Mouse (Mus musculus) myocyte (in vitro differentiated cells): Measurements from ENCODE around the gene Rapgef3. TPM values are rescaled to one million over a fixed set of nuclear protein-coding genes. Genes with fewer than 3 reads are reported as not detected.

Experiments used
- H3K27me3 ChIP-seq: one replicate; pipeline ENCODE4 v1.6.1; 2011; ENCODE audit not compliant: control insufficient read depth, insufficient read depth, insufficient read length
- H3K36me3 ChIP-seq: one replicate; pipeline ENCODE4 v1.6.1; 2011; ENCODE audit not compliant: control insufficient read depth, insufficient read depth
- H3K4me2 ChIP-seq: one replicate; pipeline ENCODE4 v1.6.1; 2011; ENCODE audit warnings: low read depth, control low read depth
- H3K4me3 ChIP-seq: one replicate; pipeline ENCODE4 v1.5.1; 2011; ENCODE audit warnings: mild to moderate bottlenecking, control low read depth, moderate library complexity
- H3K79me2 ChIP-seq: one replicate; pipeline ENCODE4 v1.6.1; 2011; ENCODE audit not compliant: control insufficient read depth, insufficient read depth
- H3ac ChIP-seq: one replicate; pipeline ENCODE4 v1.6.1; 2011; ENCODE audit not compliant: control insufficient read depth, insufficient read length
- CEBPB ChIP-seq: IDR thresholded peaks from 2 replicates; pipeline ENCODE4 v1.6.1; 2011; ENCODE audit warnings: mild to moderate bottlenecking, moderate library complexity; ENCODE audit not compliant: poor library complexity, insufficient read depth, severe bottlenecking
- E2F4 ChIP-seq: IDR thresholded peaks from one replicate; pipeline ENCODE4 v1.6.1; 2011; ENCODE audit warnings: mild to moderate bottlenecking, control low read depth, moderate library complexity; ENCODE audit not compliant: insufficient read depth
- MAX ChIP-seq: IDR thresholded peaks from one replicate; pipeline ENCODE4 v1.6.1; 2011; ENCODE audit warnings: low read depth, mild to moderate bottlenecking, control low read depth
- MYOD1 ChIP-seq, 3 experiments: IDR thresholded peaks; one replicate each; pipeline ENCODE4 v1.6.1; 2011; ENCODE audit warnings: control low read depth in 2 of 3, low read depth in 2 of 3, mild to moderate bottlenecking in 2 of 3, moderate library complexity in 1 of 3; ENCODE audit not compliant: insufficient read length in 2 of 3, control insufficient read depth in 1 of 3
- MYOG ChIP-seq, 3 experiments: IDR thresholded peaks; one replicate each; pipeline ENCODE4 v1.6.1; 2011; ENCODE audit warnings: control low read depth in 2 of 3, low read depth in 2 of 3, mild to moderate bottlenecking in 2 of 3; ENCODE audit not compliant: insufficient read length in 2 of 3, control insufficient read depth in 1 of 3, insufficient read depth in 1 of 3
- POLR2A ChIP-seq: IDR thresholded peaks from one replicate; pipeline ENCODE4 v1.6.1; 2011; ENCODE audit warnings: low read depth, mild to moderate bottlenecking, control low read depth, moderate library complexity; ENCODE audit not compliant: insufficient read length
- POLR2AphosphoS2 ChIP-seq: IDR thresholded peaks from one replicate; pipeline ENCODE4 v1.6.1; 2011; ENCODE audit warnings: low read depth, control low read depth; ENCODE audit not compliant: insufficient read length
- REST ChIP-seq: IDR thresholded peaks from one replicate; pipeline ENCODE4 v1.6.1; 2011; ENCODE audit warnings: mild to moderate bottlenecking, control low read depth, moderate library complexity; ENCODE audit not compliant: insufficient read depth, insufficient read length
- SRF ChIP-seq: IDR thresholded peaks from one replicate; pipeline ENCODE4 v1.6.1; 2011; ENCODE audit warnings: low read depth; ENCODE audit not compliant: control insufficient read depth, insufficient read length
- TCF12 ChIP-seq: IDR thresholded peaks from one replicate; pipeline ENCODE4 v1.6.1; 2011; ENCODE audit warnings: mild to moderate bottlenecking, control low read depth; ENCODE audit not compliant: poor library complexity, insufficient read depth, severe bottlenecking
- TCF3 ChIP-seq: IDR thresholded peaks from one replicate; pipeline ENCODE4 v1.6.1; 2011; ENCODE audit warnings: low read depth, control low read depth; ENCODE audit not compliant: insufficient read length
- USF1 ChIP-seq: IDR thresholded peaks from one replicate; pipeline ENCODE4 v1.6.1; 2011; ENCODE audit warnings: low read depth, mild to moderate bottlenecking, control low read depth, moderate library complexity
- polyA plus RNA-seq: library from polyadenylated mRNA; unstranded; fragments of >200 nt; fragmentation: generic; extraction: Trizol; gene quantifications from one replicate; pipeline ENCODE4 v1.2.1, GENCODE M21; 2012; ENCODE audit warnings: missing spikeins

Gene Rapgef3
- polyA plus RNA-seq, 1 experiment = 1.2 TPM

DNA sequence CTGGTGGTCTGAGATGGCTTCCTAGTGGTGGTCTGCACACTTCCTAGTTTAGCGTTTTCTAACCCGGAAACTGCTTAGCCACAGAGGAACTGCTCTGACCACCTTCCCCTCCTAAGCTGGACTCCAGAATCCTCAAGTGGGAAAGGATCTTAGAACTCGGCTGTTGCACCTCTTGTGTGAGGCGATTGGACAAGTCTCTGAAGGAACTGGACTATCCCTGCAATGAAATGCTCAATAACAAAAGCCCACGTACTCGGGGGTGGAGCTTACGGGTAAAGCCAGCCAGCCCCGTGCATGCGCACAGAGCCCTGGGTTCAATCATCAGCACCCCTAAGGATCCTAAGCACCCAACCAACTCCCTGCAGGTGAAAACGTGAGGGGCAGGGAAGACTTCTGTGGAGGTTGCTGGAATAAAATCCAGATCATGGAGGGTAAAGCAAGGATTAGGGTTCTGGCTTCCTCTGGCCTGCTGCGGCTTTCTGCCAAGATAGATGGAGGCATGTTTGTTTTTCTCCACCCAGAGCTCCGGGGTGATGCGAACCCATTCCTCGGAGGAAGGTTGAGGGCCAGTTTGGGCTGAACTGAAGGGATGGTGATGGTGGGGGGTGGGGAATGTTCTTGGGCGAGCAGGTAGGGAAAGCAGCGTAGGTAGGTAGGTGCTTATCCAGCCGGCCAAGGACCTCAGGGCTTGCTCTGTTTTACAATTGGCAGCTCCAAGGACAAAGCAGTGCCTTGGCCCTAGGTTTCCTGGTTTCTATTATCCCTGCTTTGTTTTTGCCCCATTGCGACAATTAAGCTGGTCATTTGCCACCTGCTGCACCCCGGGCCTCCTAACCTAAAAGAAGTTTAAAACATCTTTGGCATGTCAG lies 20.3 kb upstream of the Rapgef3 start:
- no peak overlapping the region for H3K4me2 ChIP-seq
- H3K4me3 ChIP-seq = no peak overlapping the region
- H3K27me3 ChIP-seq = no peaks in the 10 kb centered on the region
- H3K79me2 ChIP-seq = no peaks in the 10 kb centered on the region
- peaks cover 12% of the 10 kb centered on the region for H3K36me3 ChIP-seq
- no peak overlapping the region for H3ac ChIP-seq
- TF ChIP-seq SRF = no peak
- TF ChIP-seq TCF12 = no peak
- no peak for TF ChIP-seq E2F4
- no peak for TF ChIP-seq POLR2A
- no peak for TF ChIP-seq MYOD1 (IDR thresholded peaks at IDR 0.05; ENCODE audit: control insufficient read depth in 1 of 3, insufficient read length in 2 of 3, low read depth in 2 of 3)
- no peak for TF ChIP-seq MYOG (IDR thresholded peaks at IDR 0.05; ENCODE audit: control insufficient read depth in 1 of 3, insufficient read depth in 1 of 3, insufficient read length in 2 of 3, low read depth in 2 of 3)
- TF ChIP-seq MAX = no peak
- TF ChIP-seq REST = no peak
- TF ChIP-seq USF1 = no peak
- TF ChIP-seq POLR2AphosphoS2 = no peak
- no peak for TF ChIP-seq TCF3
- TF ChIP-seq CEBPB = no peak

DNA sequence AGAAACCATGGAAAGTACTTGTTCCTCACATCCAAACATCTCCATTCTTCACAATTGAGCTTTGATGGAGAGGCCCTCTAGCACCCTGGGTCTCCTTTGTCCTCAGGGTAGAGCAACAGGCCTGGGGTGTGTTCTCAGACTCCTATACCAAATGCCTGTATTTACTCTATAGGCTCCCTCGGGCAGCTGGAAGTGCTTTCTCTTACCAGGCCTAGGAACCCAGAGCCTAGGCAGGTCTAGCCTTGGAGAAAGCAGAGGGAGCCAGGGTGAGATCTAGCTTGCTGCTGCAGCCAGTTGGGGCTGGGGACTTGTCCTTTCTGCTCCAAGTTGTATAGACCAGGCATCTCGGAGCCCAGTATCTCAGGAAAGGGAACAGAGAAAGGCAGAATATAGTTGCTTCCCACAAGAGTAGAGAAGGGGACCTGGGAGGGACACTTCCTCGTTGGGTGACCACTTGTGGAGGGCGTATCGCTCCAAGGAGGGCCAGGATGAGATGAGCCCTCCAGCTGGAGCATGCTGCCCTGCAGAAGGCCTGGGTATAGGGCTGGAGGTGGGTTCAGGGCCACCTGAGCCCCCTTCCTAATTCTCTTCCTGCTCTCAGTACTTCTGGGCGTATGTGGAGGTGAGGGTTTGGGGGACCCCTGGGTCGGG lies 19.5 kb upstream of the Rapgef3 start:
- Histone ChIP-seq H3K27me3 (no peaks in the 10 kb centered on the region), H3K36me3 (peaks cover 4% of the 10 kb centered on the region), H3K4me3 (peak overlapping the region; percentile 2), H3K79me2 (no peaks in the 10 kb centered on the region), H3K4me2 (no peak overlapping the region), H3ac (no peak overlapping the region)
- TF ChIP-seq TCF3 (no peak), USF1 (no peak), REST (no peak), MYOG (IDR thresholded peaks at IDR 0.05; ENCODE audit: control insufficient read depth in 1 of 3, insufficient read depth in 1 of 3, insufficient read length in 2 of 3, low read depth in 2 of 3) (no peak), MYOD1 (IDR thresholded peaks at IDR 0.05; ENCODE audit: control insufficient read depth in 1 of 3, insufficient read length in 2 of 3, low read depth in 2 of 3) (no peak), MAX (no peak), POLR2A (no peak), E2F4 (no peak), SRF (no peak)

DNA sequence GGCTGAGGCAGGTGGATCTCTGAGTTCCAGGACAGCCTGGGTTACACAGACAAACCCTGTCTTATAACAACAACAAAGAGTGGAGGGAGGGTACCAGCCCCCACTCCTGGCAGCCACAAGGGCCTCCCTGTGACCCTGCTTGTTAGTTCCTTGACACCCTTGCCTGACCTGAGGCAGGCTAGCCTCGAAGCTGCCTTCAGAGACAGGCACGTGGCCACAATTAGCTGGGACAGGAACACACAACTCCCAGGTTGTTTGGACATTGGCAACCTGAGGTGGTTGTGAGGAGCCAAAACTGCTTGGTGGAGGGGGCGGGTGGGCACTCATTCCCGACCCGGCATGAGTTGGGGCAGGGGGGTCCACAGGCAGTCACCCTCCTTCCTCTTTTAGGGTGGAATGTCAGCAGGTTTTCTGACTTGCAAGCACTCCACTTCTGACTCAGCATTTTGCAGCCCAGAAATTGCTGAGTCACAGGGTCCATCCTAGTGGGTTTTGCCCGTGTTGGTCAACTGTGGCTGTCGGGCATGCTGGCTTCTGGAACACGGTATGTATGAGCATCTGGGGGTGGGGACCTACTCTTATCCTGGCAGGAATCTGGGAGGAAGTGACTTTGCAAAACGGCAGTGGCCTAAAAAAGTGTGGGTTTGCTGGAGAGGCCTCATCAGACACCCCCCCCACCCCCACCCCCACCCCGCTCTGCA lies 18.8 kb upstream of the Rapgef3 start:
- TF ChIP-seq POLR2AphosphoS2 (no peak), MYOD1 (IDR thresholded peaks at IDR 0.05; ENCODE audit: control insufficient read depth in 1 of 3, insufficient read length in 2 of 3, low read depth in 2 of 3) (no peak), MAX (no peak), USF1 (no peak), SRF (no peak), CEBPB (no peak), TCF3 (no peak), POLR2A (no peak), TCF12 (no peak), REST (no peak), E2F4 (no peak), MYOG (IDR thresholded peaks at IDR 0.05; ENCODE audit: control insufficient read depth in 1 of 3, insufficient read depth in 1 of 3, insufficient read length in 2 of 3, low read depth in 2 of 3) (no peak)
- no peak overlapping the region for H3ac ChIP-seq
- H3K79me2 ChIP-seq = no peaks in the 10 kb centered on the region
- H3K27me3 ChIP-seq = no peaks in the 10 kb centered on the region
- peak overlapping the region; percentile 85 for H3K4me2 ChIP-seq
- H3K4me3 ChIP-seq = peak overlapping the region; percentile 2
- H3K36me3 ChIP-seq = no peaks in the 10 kb centered on the region

DNA sequence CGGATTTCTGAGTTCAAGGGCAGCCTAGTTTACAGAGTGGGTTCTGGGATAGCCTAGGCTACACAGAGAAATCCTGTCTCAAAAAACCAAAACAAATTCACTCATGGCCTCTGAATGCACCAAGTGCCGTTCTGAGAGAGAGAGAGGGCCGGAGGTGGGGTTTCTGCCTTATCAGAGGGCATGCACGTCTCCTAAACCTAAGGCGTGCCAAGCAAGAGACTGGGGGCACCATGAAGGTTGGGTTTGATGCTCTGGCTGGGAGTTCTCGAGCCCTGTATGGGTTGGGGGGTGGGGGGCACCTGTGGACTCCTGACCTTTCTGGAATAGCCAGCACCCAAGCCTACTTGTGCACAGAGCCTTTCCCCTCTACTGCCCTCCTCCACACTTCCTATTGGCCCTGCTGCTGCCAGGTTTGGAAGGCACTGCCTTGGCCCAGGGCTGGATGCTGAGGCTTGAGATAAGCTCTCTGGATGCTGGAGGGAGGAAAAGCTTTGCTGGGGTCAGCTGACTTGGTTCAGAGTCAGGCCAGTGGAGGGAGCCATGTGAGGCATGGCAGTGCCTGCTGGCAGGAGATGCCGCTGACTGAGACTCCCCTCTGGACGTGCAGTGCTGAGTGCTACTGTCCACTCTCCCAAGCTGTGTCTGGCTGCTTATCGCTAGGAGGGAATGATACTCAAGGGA lies 18.1 kb upstream of the Rapgef3 start:
- no peaks in the 10 kb centered on the region for H3K27me3 ChIP-seq
- H3K79me2 ChIP-seq = no peaks in the 10 kb centered on the region
- peak; percentile 84 for TF ChIP-seq USF1
- no peak for TF ChIP-seq SRF
- TF ChIP-seq MYOG (IDR thresholded peaks at IDR 0.05; ENCODE audit: control insufficient read depth in 1 of 3, insufficient read depth in 1 of 3, insufficient read length in 2 of 3, low read depth in 2 of 3) = no peak
- no peak for TF ChIP-seq TCF3
- no peak for TF ChIP-seq E2F4
- TF ChIP-seq MYOD1 (IDR thresholded peaks at IDR 0.05; ENCODE audit: control insufficient read depth in 1 of 3, insufficient read length in 2 of 3, low read depth in 2 of 3) = no peak
- no peak for TF ChIP-seq CEBPB
- TF ChIP-seq POLR2A = no peak
- peak overlapping the region; percentile 2 for H3K4me3 ChIP-seq
- peak overlapping the region; percentile 85 for H3K4me2 ChIP-seq
- H3K36me3 ChIP-seq = no peaks in the 10 kb centered on the region
- H3ac ChIP-seq = no peak overlapping the region
